Mouse (Mus musculus) embryonic facial prominence, embryonic 11.5 days (tissue): ENCODE data around the gene Cep290. TPM values are rescaled to one million over a fixed set of nuclear protein-coding genes. Genes with fewer than 3 reads are reported as not detected.

Experiments
- ATAC-seq: fragments of 200-750 bp; cut with Nextera tagmentation; replicated peaks from 2 replicates; pipeline ENCODE4 v1.8.0; 2017; ENCODE audit warnings: low read depth; ENCODE audit not compliant: insufficient number of reproducible peaks, low FRiP score, low TSS enrichment
- DNase-seq: peaks from one replicate; pipeline ENCODE4 v3.0.0-alpha.2; 2015; ENCODE audit warnings: low spot score
- H3K27ac ChIP-seq: fragments of 300-500 bp; sonication (generic); replicated peaks from 2 replicates; pipeline ENCODE4 v1.5.1; 2014; ENCODE audit warnings: mild to moderate bottlenecking, low read depth, low read length, control low read depth
- H3K27me3 ChIP-seq: fragments of 300-500 bp; sonication (generic); 2 replicates; pipeline ENCODE4 v1.6.1; 2014; ENCODE audit warnings: mild to moderate bottlenecking, low read length, moderate library complexity, mixed read lengths; ENCODE audit not compliant: control insufficient read depth, insufficient read depth
- H3K36me3 ChIP-seq: fragments of 300-500 bp; sonication (generic); replicated peaks from 2 replicates; pipeline ENCODE4 v1.6.1; 2014; ENCODE audit warnings: low read depth, mild to moderate bottlenecking, low read length, moderate library complexity, mixed read lengths; ENCODE audit not compliant: control insufficient read depth, insufficient read depth
- H3K4me1 ChIP-seq: fragments of 300-500 bp; sonication (generic); 2 replicates; pipeline ENCODE4 v1.6.1; 2014; ENCODE audit warnings: low read length, mixed read lengths; ENCODE audit not compliant: control insufficient read depth, insufficient read depth
- H3K4me2 ChIP-seq: fragments of 300-500 bp; sonication (generic); 2 replicates; pipeline ENCODE4 v1.6.1; 2014; ENCODE audit warnings: low read depth, mild to moderate bottlenecking, control low read depth, low read length, moderate library complexity
- H3K4me3 ChIP-seq: fragments of 300-500 bp; sonication (generic); 2 replicates; pipeline ENCODE4 v1.5.1; 2014; ENCODE audit warnings: low read depth, low read length, control low read depth
- H3K9ac ChIP-seq: fragments of 300-500 bp; sonication (generic); replicated peaks from 2 replicates; pipeline ENCODE4 v1.6.1; 2014; ENCODE audit warnings: mild to moderate bottlenecking, control low read depth, low read length
- H3K9me3 ChIP-seq: fragments of 300-500 bp; sonication (generic); replicated peaks from 2 replicates; pipeline ENCODE4 v1.6.1; 2016; ENCODE audit warnings: mild to moderate bottlenecking, low read length, inconsistent platforms, mixed read lengths; ENCODE audit not compliant: control insufficient read depth
- WGBS: fragments of 180-500 bp; shearing (Covaris S2); extraction: QIAGEN DNeasy Blood & Tissue Kit; methylation state at CpG from one replicate; pipeline ENCODE4 v1.1.7; 2014; 5-methylcytosine and 5-hydroxymethylcytosine counted together
- polyA plus RNA-seq: library from polyadenylated mRNA; unstranded; fragments of >200 nt; fragmentation: Nextera tagmentation; extraction: Ambion mirVana; gene quantifications from 2 replicates; pipeline ENCODE4 v1.2.1, GENCODE M21; 2014

The Cep290 gene
- polyA plus RNA-seq: 5.9 and 7.2 TPM in 2 replicates

DNA sequence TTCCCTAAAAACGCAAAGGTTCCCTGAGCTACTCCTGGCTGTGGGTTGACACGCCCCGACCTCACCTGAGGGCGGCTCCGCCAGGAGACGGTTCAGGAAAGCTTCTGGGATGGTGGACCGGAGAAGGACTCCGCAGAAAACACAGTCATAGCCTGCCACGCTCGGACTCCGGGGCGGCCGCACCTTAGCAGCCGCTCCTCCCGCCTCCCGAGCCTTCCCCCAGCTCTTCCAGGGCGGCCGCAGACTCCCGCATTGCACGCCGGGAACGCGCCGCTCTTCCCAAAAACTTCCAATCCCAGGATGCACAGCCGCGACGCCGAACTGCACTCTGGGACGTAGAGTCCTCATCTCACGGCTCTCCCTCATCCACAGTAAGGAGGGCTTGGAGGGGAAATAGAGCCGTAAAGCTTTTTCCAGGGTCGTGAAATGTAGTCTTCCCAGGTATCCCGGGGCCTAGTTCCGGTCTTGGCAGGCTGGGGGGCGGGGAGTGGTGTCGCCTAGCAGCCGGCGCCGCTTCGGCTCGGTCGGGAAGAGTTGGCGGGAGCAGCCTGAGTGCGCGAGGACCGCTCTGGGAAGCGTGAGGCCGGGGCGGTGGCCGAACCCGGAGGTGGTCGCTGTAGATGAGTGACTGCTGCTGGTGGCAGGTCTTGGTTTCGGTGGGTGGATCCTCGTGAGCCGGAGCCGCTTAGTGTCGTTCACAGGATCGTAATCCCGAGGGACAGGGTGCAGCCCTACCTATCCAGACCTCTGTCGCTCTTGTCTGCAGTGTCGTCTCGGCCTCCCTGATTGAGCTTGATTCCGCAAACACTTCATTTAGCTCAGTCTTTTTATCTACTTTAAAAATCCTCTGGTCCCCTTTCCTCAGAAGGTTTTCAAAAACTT lies at the start of gene Cep290, which contains the start of gene Tmtc3:
Gene Cep290, plus strand, starts transcription at position 462 of the 882 bp plus-strand sequence.
Gene Tmtc3, minus strand, starts transcription at position 254 of the 882 bp plus-strand sequence.
- H3K9me3 ChIP-seq: no peaks in the 10 kb centered on the region
- no peaks in the 10 kb centered on the region for H3K36me3 ChIP-seq
- no peaks in the 10 kb centered on the region for H3K4me1 ChIP-seq
- peak; percentile 98 for DNase-seq
- peak within 1 kb of the TSS; percentile 74 for H3K4me2 ChIP-seq
- H3K4me3 ChIP-seq: peak within 1 kb of the TSS; percentile 83
- peak; percentile 100 for ATAC-seq
- no peak within 1 kb of the TSS; the same call in 1 of the 2 replicates for H3K27ac ChIP-seq
- no peaks in the 10 kb centered on the region for H3K27me3 ChIP-seq
- H3K9ac ChIP-seq: peak within 1 kb of the TSS; percentile 81
- under 1% methylated on average over 63 of the region's 63 CpGs for WGBS

DNA sequence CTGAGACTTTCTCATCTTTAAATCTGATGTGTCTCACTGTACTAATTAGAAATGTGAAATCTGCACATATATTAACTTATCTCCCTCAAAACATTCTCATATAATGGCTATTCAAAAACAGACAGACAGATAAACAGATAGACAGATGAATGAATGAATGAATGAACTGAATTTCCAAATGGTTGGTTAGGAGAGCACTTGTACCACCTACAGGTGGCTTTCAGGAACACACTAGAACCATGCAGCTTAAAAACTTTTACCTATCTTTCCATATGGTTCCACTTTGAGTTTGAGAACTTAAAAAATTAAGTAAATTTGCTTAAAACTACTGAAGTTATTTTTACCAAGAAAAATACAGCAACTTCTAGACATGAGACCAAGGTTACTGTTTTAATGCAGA lies 38.0 kb upstream of the Cep290 start:
- no peaks in the 10 kb centered on the region for H3K4me1 ChIP-seq
- no peaks in the 10 kb centered on the region for H3K36me3 ChIP-seq
- H3K4me2 ChIP-seq: no peak overlapping the region
- no peak overlapping the region for H3K27ac ChIP-seq
- no peak overlapping the region for H3K9ac ChIP-seq
- no peaks in the 10 kb centered on the region for H3K9me3 ChIP-seq
- DNase-seq (no peak), ATAC-seq (no peak)
- H3K27me3 ChIP-seq: no peaks in the 10 kb centered on the region
- no peak overlapping the region for H3K4me3 ChIP-seq

DNA sequence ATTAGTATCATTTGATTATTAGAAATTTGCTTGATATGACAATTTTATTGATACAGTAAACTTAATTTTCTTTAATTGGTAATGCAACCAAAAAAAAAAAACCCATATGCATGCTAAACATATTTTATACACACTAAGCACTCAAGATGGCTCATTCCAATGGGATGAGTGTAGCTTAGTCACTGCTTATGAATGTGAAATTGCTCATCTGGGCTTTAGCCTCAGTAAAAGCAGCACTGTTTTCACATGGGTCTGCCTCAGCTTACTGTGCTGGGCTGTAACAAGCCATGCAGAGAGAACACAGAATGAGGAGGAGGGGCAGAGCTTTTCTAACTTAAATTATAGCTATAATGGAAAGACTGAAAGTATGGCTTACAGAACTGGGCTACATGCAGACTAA lies 26.8 kb upstream of the Cep290 start:
- ATAC-seq: no peak
- no peak for DNase-seq
- no peaks in the 10 kb centered on the region for H3K27me3 ChIP-seq
- no peak overlapping the region for H3K27ac ChIP-seq
- no peaks in the 10 kb centered on the region for H3K4me1 ChIP-seq
- no peaks in the 10 kb centered on the region for H3K9me3 ChIP-seq
- H3K4me2 ChIP-seq: no peak overlapping the region
- H3K4me3 ChIP-seq: no peak overlapping the region
- no peaks in the 10 kb centered on the region for H3K36me3 ChIP-seq
- H3K9ac ChIP-seq: no peak overlapping the region

DNA sequence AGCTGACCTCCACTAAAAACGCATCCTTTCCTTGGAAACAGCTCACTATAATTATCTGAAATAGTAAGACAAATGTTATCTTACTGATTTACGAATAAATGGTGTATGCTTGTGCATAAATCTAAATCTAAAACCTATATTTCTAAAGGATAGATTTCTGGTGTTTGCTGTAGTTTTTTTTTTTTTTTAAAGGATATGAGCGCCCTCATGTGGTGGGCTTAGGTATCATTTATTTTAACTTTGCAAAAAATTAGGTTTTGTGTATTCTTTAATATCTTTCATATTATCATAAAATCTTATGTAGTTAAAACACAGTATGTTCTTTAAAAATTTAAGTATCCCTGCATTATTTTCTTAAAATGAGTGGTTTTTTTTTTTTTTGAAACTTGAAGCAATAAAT lies 12.3 kb upstream of the Cep290 start:
- Histone ChIP-seq H3K4me1 (no peaks in the 10 kb centered on the region), H3K27ac (no peak overlapping the region), H3K4me3 (no peak overlapping the region), H3K27me3 (no peaks in the 10 kb centered on the region), H3K9ac (no peak overlapping the region), H3K4me2 (no peak overlapping the region), H3K9me3 (no peaks in the 10 kb centered on the region), H3K36me3 (no peaks in the 10 kb centered on the region; the same call in 1 of the 2 replicates)
- DNase-seq: peak; percentile 3
- 57% methylated on average over 3 of the region's 3 CpGs for WGBS
- ATAC-seq: no peak

DNA sequence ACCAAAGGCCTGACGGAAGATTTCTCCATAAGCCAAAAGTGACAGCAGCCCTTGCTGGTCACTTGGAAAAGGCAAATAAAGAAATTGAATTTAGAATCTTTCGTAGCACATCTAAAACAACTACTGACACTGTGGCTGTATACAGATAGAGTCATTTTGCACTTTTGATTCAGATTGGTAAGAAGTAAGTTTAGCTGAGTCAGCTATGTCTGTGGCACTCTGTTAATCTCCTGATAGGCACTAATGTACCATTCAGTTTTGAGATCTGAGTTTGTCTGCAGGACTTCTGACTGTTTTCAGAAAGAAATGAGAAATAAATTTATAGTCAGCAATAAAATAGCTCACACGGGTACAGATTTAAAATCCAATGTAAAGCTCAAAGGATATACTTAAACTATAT lies 7.8 kb upstream of the Cep290 start:
- ATAC-seq (no peak), DNase-seq (no peak)
- no peak overlapping the region for H3K9ac ChIP-seq
- H3K4me2 ChIP-seq: no peak overlapping the region
- no peak overlapping the region for H3K4me3 ChIP-seq
- 93% methylated on average over 3 of the region's 3 CpGs for WGBS
- H3K36me3 ChIP-seq: no peaks in the 10 kb centered on the region
- H3K9me3 ChIP-seq: no peaks in the 10 kb centered on the region
- H3K27ac ChIP-seq: no peak overlapping the region
- H3K27me3 ChIP-seq: no peaks in the 10 kb centered on the region
- H3K4me1 ChIP-seq: no peaks in the 10 kb centered on the region

DNA sequence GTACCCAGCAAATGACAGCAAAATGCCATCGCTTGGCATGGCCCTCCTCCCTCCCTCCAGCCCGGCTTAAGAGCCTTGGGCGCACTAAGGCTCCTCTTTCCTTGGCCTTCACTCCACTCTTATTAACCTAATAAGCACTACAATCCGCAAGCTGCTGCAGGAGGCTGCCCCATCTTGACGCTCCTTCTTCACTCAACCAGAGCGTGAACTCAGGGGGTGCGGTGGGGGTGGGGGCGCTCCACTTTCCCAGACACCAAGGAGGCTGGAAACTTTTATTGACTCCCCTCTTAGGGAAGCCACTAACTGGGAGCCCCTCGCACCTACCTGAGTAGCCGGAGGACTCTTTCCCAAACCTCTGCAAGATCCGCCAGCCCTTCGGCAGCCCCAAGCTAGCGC lies 659 bp upstream of the Cep290 start:
- Histone ChIP-seq H3K9ac (peak overlapping the region; percentile 81), H3K4me1 (no peaks in the 10 kb centered on the region), H3K36me3 (no peaks in the 10 kb centered on the region), H3K4me3 (peak overlapping the region; percentile 83), H3K4me2 (peak overlapping the region; percentile 68), H3K27ac (no peak overlapping the region; the same call in 1 of the 2 replicates), H3K9me3 (no peaks in the 10 kb centered on the region), H3K27me3 (no peaks in the 10 kb centered on the region)
- ATAC-seq: no peak; the same call in 1 of the 2 replicates
- DNase-seq: peak; percentile 19
- 1% methylated on average over 13 of the region's 13 CpGs for WGBS

DNA sequence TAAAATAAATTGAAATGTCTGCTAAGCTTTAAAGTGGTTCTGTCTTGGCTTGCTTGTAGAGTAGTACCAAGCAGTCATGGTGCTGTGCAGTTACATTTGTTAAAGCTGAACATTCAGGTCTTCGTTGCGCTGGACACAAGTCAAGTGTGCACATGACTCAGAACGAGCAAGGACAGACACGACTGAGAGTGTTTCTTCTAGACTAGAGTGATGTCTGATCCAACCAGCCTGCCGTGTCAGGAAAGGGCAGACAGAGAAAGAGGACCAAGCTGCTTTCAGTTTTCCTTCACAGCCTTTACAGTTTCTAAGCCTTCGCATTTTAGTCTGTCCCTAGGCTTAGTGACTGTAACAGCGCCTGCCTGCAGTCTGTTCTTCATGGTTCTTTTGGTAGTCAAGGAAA lies 4.6 kb downstream of the Cep290 start:
- DNase-seq (no peak), ATAC-seq (no peak)
- Histone ChIP-seq H3K4me2 (no peak overlapping the region), H3K9ac (no peak overlapping the region), H3K36me3 (no peaks in the 10 kb centered on the region), H3K9me3 (no peaks in the 10 kb centered on the region), H3K27ac (no peak overlapping the region), H3K4me3 (no peak overlapping the region), H3K27me3 (no peaks in the 10 kb centered on the region), H3K4me1 (no peaks in the 10 kb centered on the region)
- WGBS: 92% methylated on average over 7 of the region's 7 CpGs

DNA sequence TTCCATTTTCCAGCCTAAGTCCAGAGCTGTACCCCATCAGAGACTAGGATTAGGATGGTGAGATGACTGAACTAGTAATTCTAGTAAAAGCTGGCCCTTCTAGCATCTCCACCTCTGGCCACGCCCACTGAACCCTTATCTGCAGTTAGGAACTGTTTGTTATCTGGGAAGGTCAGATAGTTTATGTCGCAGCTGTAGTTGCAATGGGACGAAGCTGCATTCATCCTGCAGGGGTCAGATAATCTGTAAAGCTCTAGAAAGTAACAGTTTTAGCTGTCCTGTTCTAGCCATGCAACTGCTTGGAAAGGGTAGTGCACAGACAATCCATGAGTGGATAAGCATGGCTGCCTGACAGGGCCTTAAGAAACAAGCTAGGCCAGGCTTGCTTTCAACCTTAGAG lies 11.0 kb downstream of the Cep290 start:
- H3K36me3 ChIP-seq: no peaks in the 10 kb centered on the region
- no peak overlapping the region for H3K4me2 ChIP-seq
- no peaks in the 10 kb centered on the region for H3K4me1 ChIP-seq
- ATAC-seq: no peak
- no peak overlapping the region for H3K9ac ChIP-seq
- no peaks in the 10 kb centered on the region for H3K27me3 ChIP-seq
- H3K4me3 ChIP-seq: no peak overlapping the region
- 76% methylated on average over 3 of the region's 3 CpGs for WGBS
- no peak overlapping the region for H3K27ac ChIP-seq
- H3K9me3 ChIP-seq: no peaks in the 10 kb centered on the region
- DNase-seq: no peak
